9 mouse cellular contexts compared by ENCODE assay signal in the genomic region with DNA sequence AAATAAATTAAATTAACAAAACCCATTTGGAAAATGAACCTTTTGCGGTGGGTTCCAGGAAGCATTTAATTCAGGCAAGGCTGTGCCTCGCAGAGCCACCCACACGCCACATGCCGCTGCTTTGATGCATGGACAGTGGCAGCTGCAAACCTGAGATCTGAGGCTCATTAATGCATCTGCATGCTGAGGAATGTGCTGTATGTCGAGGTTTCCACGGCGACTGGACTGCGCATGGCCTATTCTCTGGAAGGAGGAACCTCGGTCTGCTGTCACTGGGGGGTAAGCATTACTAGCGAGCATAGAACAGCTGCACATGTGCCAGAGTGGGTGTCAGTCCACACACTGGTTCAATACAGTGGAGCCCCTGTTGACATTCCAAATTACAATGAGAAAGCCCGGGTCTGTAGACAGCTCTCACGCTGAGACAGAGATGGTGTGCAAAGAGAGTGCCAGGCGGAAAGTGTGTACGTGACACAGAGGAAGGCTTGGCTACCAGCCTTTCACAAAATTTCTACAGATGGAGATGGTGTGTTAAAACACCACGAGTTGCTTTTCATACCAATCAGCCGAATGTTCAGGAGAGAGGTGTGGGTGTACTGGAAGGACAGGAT.
DNase-seq lines count a peak whose midpoint lies in the region; ATAC-seq lines count a peak whose summit lies in the region.
"Had no signal": no experiment of that assay in that cellular context is flagged by ENCODE, and none has a peak within 500 bp of the region (broad histone marks: within the 10 kb centered on the region; RNA-seq: fewer than 3 reads in every experiment).

No protein-coding gene starts in this region.

- no peaks in the 10 kb centered on the region for H3K36me3 ChIP-seq in hindbrain, embryonic 11.5 days (ENCODE audit: control insufficient read depth, insufficient read depth, low read length)
- no peaks in the 10 kb centered on the region for H3K36me3 ChIP-seq in limb, embryonic 13.5 days

- 19% methylated on average over 16 of the region's 16 CpGs for WGBS in hindbrain, embryonic 11.5 days
- WGBS in limb, embryonic 13.5 days: 18% methylated on average over 16 of the region's 16 CpGs

- no peak overlapping the region for H3K4me3 ChIP-seq in hindbrain, embryonic 11.5 days (ENCODE audit: low read depth, low read length)
- H3K4me3 ChIP-seq in limb, embryonic 13.5 days: 0 out of 2 replicates have a peak overlapping the region, but pooled peaks have one; percentile 2

- peak; percentile 94 for ATAC-seq in hindbrain, embryonic 11.5 days (ENCODE audit: low FRiP score)
- ATAC-seq in limb, embryonic 13.5 days (ENCODE audit: low FRiP score, low read depth): peak; percentile 90

- peaks cover 2% of the 10 kb centered on the region; the same call in 1 of the 2 replicates for H3K4me1 ChIP-seq in hindbrain, embryonic 11.5 days (replicated peaks; ENCODE audit: control insufficient read depth, insufficient read depth, low read length)
- peaks cover 19% of the 10 kb centered on the region for H3K4me1 ChIP-seq in limb, embryonic 13.5 days

- H3K27me3 ChIP-seq in hindbrain, embryonic 11.5 days (ENCODE audit: control insufficient read depth, insufficient read depth, low read length): no peaks in the 10 kb centered on the region
- no peaks in the 10 kb centered on the region for H3K27me3 ChIP-seq in limb, embryonic 13.5 days

- peak overlapping the region; percentile 60 for H3K27ac ChIP-seq in hindbrain, embryonic 11.5 days (ENCODE audit: low read depth, low read length)
- H3K27ac ChIP-seq in limb, embryonic 13.5 days: no peak overlapping the region

- peak overlapping the region; percentile 21; the same call in 1 of the 2 replicates for H3K4me2 ChIP-seq in hindbrain, embryonic 11.5 days (replicated peaks; ENCODE audit: low read depth, low read length)
- H3K4me2 ChIP-seq in limb, embryonic 13.5 days (replicated peaks): peak overlapping the region; percentile 46

- peaks cover 11% of the 10 kb centered on the region for H3K9me3 ChIP-seq in hindbrain, embryonic 11.5 days (ENCODE audit: control insufficient read depth, low read length)
- H3K9me3 ChIP-seq in limb, embryonic 13.5 days: peaks cover 11% of the 10 kb centered on the region; the same call in 1 of the 2 replicates

- H3K9ac ChIP-seq in hindbrain, embryonic 11.5 days (ENCODE audit: low read depth, low read length): no peak overlapping the region
- H3K9ac ChIP-seq in limb, embryonic 13.5 days: no peak overlapping the region

- DNase-seq in kidney, postnatal 4 days: peak; percentile 31 to 48
- DNase-seq in kidney, adult 18-20 months: no peak
- peak; percentile 64 for DNase-seq in hindbrain, embryonic 11.5 days (ENCODE audit: low spot score)
- peak; percentile 46 for DNase-seq in right cerebral cortex, postnatal 14 days
- no peak for DNase-seq in lung, postnatal 10 days
- DNase-seq in spleen, postnatal 10 days (ENCODE audit: low spot score in 2 of 2): no peak
- DNase-seq in heart, postnatal 4 days: no peak
- DNase-seq: cerebellum, postnatal 10 days had no signal

Comparison
In these comparisons a context has a peak if more than half of its experiments do, and no peak if none do; other contexts are left out.
1. DNase-seq: peak in kidney, postnatal 4 days (2 of 2), hindbrain, embryonic 11.5 days (single experiment) and right cerebral cortex, postnatal 14 days (single experiment); none in kidney, adult 18-20 months (single experiment), lung, postnatal 10 days (single experiment), spleen, postnatal 10 days (0 of 2) and heart, postnatal 4 days (single experiment).